Mouse (Mus musculus): Measurements from ENCODE around the gene Gss.
"Not testable (repeated sequence)": the region's sequence is repeated elsewhere in the genome, so short reads cannot be mapped to it uniquely, and the experiment has no call there.

The Gss gene

GRCm38 (mm10) chr2:155613953-155614352, 21.3 kb upstream of the Gss start:
- DNase-seq = no peak

DNA sequence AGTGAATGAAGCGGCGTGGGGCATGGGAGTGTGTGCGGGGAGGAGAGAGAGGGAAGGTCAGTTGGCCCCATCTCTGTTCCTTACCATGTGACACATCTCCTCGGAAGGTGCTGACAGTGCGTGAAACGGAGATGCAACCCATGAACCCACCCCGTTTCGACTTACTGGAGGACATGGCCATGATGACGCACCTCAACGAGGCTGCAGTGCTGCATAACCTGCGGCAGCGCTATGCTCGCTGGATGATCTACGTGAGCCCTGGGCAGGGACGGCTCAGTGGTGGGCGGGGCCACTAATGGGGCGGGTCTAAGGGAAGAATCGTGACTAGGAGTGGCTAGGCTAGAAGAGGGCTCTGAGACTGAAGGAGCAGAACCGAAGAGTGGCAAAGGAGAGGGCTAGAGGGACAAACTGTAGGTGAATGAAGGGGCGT, 20.7 kb upstream of the Gss start:
- peak; percentile 84 for DNase-seq

DNA sequence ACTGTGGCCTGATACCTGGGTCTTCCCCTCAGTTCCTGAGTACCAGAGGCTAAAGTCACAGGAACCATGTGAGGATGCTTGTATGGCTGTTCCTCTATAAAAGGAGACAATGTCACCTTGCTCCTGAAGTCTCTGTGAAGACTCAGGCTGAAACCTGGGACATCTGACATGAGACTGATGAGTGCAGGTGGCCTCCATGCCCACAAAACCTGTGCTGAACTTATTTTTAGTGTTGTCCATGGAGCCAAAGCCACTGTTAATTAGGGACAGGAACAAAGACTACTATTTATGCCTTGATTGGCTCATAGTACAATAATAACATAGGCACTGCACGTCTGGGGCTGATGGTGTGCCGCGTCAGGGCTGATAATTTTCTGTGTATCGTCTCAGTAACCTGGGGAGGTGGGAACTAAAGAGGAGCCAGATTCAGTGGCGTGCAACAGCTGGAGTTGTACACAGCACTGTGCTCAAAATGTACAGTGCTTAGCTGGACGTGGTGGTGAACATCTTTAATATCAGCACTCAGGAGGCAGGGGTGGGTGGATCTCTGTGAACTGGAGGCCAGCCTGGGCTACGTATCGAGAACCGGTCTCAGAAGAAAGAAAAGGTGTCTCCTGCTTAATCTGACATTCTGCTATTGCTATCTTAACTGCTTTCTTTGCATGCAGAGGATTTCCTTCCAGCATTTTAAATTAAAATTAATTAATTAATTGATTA, 19.4 kb upstream of the Gss start:
- no peak for DNase-seq

- no peak for DNase-seq
Observed at GRCm38 (mm10) chr2:155610978-155611377, 18.4 kb upstream of the Gss start, which contains the start of gene Myh7b. TSS of gene Myh7b (plus strand) at chr2:155611212.

GRCm38 (mm10) chr2:155606360-155606759, 13.8 kb upstream of the Gss start:
- peak; percentile 79 for DNase-seq

DNA sequence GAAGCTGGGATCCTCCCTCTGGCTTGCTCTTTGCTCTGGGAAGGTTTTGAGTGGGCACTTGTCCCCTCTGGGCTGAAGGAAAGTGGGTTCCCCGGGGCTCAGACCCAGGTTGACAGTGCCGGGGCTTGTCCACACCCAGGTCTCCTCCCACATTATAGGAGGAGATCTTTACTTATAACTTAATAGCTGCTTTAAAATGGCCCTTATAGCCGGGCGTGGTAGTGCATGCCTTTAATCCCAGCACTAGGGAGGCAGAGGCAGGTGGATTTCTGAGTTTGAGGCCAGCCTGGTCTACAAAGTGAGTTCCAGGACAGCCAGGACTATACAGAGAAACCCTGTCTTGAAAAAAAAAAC, 12.6 kb upstream of the Gss start:
- not testable (repeated sequence) for DNase-seq

DNA sequence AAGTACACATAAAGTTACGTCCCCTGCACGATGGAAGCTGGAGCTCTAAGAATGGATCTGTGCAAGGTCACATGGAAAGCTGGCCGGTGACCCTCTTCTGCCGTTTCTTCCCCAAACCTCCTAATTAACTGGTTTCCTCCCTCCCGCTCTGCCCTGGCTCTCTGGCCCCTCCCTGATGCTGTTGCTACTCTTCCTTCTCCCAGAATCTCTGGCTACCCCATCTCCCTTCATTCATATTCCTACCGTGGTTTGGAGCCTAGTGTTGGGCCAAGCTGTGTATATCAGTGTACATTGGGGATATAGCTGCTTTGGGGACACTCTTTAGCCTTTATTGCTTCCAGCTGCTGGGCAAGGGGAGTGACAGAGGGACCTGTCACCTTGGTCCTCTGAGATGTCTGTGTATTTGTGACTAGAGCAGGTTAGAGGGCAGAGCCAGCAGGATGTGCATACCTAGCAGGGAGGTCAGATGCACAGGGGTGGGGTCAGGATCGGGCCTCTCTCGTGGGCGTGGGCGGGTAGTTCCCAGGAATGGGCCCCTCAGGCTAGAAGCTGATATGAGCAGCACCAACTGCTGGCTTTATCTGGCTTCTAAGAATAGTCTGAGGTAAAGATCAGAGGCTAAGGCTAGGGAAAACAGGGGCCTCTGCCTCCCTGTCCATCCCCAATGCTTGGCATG, 12.1 kb upstream of the Gss start:
- no peak for DNase-seq

DNA sequence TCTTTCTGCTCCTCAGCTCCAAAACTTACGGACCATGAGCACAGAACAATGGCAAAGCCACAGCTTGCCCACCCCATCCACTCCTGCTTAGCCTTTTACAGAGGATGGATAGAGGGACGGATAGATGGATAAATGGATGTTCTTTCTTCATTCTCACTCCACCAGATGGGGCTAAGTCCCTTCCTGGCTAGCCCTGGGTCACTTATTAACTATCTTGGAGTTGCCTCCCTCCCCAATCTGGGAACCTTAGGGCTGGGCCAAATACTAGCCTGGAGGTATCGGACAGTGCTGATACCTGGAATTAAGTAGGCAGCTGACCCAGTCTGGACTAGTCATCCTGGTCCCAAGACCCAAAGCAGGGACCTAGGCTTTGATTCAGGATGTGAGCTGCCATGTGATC, 11.1 kb upstream of the Gss start:
- DNase-seq = no peak

GRCm38 (mm10) chr2:155595516-155595915, 2.9 kb upstream of the Gss start:
- no peak for DNase-seq

DNA sequence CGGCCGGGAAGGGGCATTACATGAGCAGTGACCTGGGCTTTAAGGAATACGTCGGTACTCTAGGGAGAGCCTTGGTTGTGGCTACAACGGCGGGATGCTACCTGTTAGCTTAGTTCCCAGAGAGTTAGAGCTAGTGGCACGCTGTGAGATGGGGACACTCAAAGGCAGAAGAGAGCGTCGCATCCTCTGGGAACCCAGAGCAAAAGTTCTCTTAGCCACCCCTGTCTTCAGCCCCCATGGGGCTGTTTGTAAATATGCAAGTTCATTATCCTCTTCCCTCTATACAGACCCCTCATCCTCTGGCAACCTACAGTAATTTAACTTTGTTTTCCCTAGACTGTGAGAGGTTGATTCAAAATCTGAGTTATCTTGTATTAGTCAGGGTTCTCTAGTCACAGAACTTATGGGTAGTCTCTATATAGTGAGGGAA, 259 bp upstream of the Gss start:
- DNase-seq = no peak

DNA sequence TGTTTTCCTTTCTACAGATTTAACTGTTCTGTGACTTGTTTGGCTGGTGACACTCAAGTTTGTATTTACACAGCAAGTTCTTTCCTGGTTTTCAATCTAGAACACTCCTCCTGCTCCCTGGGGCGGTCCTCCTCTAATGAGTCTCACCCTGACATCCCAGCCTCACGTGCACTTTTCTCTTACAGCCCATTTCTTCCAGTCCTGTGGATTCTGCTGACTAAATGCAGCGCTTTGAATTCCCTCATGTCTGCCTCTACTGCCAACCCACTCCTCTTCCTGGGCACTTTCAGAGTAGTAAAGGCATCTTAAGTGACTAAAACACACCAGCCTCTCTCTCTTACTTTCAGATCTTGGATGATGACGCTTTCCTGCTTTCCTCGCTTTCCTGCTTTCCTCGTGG, 934 bp downstream of the Gss start:
- no peak for DNase-seq

DNA sequence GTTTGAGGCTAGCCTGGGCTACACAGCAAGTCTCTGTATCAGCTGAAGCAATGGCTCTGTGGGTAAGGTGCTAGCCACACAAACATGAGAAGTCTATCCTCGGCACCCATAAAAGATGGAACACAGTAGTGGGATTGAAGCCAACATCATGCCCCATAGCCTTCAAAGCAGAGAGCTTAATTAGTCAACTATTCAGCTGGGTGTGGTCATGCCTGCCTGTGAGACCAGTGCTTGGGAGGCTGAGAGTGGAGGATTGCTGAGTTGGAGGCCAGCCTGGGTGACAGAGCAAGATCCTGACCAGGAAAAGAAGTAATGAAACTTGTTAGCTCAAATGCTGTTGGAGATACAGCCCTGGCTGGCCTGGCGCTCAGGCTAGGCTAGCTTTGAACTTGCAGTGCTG, 1.7 kb downstream of the Gss start:
- DNase-seq = no peak

- no peak for DNase-seq
Observed at GRCm38 (mm10) chr2:155589521-155589920, 3.1 kb downstream of the Gss start.

DNA sequence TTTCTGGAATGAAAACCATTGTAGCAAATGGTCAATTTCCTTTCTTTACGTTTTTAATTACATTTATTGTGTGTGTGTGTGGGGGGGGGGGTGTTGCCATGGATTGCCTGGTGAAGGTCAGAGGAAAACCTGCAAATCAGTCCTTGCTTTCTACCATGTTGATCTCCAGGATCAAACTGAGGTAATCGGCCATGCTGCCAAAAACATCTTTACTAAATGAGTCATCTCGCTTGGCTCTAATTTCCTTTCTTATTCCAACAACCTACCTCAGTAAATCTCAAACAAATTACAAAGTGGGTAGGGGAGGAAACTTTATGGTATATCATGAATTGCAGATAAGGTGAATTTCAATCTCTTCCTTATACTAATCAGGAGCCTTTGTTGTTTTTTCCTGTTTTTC, 4.5 kb downstream of the Gss start:
- DNase-seq = no peak

DNA sequence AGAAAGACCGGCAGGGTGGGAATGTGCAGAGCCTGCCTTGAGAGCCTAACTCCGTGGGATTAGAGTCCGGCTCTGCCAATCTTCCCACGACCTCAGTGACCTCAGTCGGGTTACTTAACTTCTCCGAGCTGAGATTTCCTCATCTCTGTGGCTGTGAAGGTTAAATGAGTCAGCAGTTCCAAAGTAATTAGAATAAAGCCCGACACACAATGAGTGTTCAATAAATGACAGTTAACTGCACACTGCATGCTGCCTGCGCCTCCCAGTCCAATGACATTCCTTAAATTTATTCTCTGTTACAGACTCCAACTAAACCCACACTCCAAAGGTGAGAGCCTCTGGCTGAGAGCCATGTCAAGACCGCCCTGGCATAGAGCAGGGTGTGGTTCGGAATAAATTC, 7.1 kb downstream of the Gss start:
- no peak for DNase-seq

GRCm38 (mm10) chr2:155585082-155585481, 7.5 kb downstream of the Gss start:
- DNase-seq = no peak

- peak; percentile 51 for DNase-seq
Observed at GRCm38 (mm10) chr2:155583927-155584530, 8.6 kb downstream of the Gss start.

- DNase-seq = no peak
Observed at GRCm38 (mm10) chr2:155582996-155583395, 9.6 kb downstream of the Gss start.

- no peak for DNase-seq
Observed at GRCm38 (mm10) chr2:155582384-155582995, 10.1 kb downstream of the Gss start.

DNA sequence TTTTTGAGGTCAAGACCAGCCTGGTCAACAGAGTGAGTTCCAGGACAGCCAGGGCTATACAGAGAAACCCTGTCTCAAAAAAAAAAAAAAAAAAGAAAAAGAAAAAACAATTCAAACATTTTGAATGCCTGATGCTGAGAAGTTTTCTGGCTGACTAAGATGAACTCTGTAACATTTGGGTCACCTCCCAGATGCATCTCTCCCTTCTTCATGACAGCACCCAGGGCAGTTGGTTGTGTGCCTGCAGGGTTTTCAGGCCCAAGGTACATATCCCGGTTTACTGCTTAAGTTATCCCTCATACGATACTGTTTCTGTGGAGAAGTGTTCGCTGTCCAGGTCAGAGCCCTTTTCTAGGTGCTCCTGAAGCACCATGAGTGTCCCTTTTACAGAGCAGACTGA, 12.3 kb downstream of the Gss start:
- no peak for DNase-seq

GRCm38 (mm10) chr2:155576656-155577055, 16.0 kb downstream of the Gss start:
- DNase-seq = no peak

- peak; percentile 68 for DNase-seq
Observed at GRCm38 (mm10) chr2:155574700-155575099, 17.9 kb downstream of the Gss start.

GRCm38 (mm10) chr2:155573996-155574395, 18.6 kb downstream of the Gss start:
- DNase-seq = no peak

DNA sequence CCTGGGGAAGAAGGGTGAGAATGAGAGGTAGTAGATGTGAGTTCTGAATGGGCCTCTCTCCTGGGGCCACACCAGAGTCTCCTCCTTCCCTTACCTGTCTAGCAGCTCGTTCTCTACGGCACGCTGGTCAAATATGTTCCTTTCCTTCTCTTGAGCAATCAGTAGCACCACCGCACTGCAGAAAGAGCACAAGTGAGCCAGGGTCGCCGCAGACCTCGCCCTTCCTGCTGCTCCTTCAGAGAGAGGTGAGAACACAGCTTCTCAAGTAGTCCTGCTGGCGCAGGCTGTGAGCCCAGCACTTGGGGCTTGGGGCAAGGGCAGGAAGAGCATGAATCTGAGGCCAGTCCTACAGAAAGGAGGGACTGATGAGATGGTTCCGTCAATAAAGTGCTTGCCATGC, 19.6 kb downstream of the Gss start:
- no peak for DNase-seq
